Mouse (Mus musculus) E14TG2a.4 (cell line): ENCODE measurements around the gene Pacrg.

Experiments
- CTCF ChIP-seq: conservative IDR thresholded peaks from 2 replicates; pipeline ENCODE4 v1.5.1; 2014; ENCODE audit warnings: low read length
- NANOG ChIP-seq: IDR thresholded peaks from 2 replicates; pipeline ENCODE4 v1.6.1; 2014; ENCODE audit warnings: borderline replicate concordance, low read length, mixed read lengths

DNA sequence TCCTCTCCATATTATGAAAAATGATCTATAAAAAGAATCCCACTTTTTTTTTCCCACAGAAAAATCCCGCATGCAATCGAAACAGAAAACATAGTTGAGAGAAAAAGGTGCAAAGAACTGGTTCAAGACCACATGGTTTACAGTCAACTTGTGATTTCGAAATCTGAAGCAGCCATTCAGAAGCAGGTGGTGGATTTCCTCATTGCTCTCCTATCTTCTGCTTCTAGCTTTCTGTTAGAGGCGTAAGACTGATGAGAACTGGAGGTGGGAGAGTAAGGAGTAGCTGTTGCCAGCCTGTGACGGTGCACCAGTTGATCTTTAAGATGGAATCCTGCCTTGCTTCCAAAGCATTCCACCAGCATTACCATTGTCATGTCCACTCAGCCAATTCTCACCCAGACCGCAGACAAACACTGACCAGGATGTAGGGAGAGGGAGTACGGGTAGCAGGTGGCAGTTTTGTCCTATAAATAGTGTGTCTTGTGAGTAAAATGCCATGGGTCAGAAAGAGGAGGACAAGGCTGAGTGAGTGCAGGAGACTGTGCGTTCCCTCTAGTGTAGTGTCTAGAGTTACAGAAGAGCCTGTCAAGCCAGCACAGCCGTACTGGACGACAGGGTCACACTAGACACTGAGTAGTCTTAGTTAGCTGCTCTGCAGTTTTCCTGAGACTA lies 73.2 kb downstream of the Pacrg start:
- no peak for TF ChIP-seq CTCF
- TF ChIP-seq NANOG = no peak
